Mouse (Mus musculus) ES-E14 (cell line): ENCODE measurements around the gene E2f2.

Experiments used
- HCFC1 ChIP-seq: IDR thresholded peaks from 2 replicates; pipeline ENCODE4 v1.6.1; 2012; ENCODE audit warnings: low read length, inconsistent platforms, borderline replicate concordance; ENCODE audit not compliant: insufficient read depth
- ZNF384 ChIP-seq: IDR thresholded peaks from 2 replicates; pipeline ENCODE4 v1.6.1; 2012; ENCODE audit warnings: low read depth, low read length, inconsistent platforms

- TF ChIP-seq HCFC1 (no peak), ZNF384 (no peak)
Observed at GRCm38 (mm10) chr4:136198846-136199245, 26.7 kb downstream of the E2f2 start.
